Mouse (Mus musculus) neural tube, embryonic 12.5 days (tissue): ENCODE results near the gene Lypd4. TPM values are rescaled to one million over a fixed set of nuclear protein-coding genes. Genes with fewer than 3 reads are reported as not detected.
A peak's percentile ranks its signal among the peaks of the same experiment; 100 is the strongest.

Experiments used
- ATAC-seq: fragments of 200-750 bp; cut with Nextera tagmentation; 2 replicates; pipeline ENCODE4 v1.8.0; 2017; ENCODE audit warnings: low read depth, mild to moderate bottlenecking, moderate TSS enrichment, moderate library complexity; ENCODE audit not compliant: low FRiP score
- H3K27ac ChIP-seq: fragments of 300-500 bp; sonication (generic); 2 replicates; pipeline ENCODE4 v1.5.1; 2016
- H3K27me3 ChIP-seq: fragments of 300-500 bp; sonication (generic); replicated peaks from 2 replicates; pipeline ENCODE4 v1.6.1; 2016; ENCODE audit warnings: mild to moderate bottlenecking
- H3K36me3 ChIP-seq: fragments of 300-500 bp; sonication (generic); 2 replicates; pipeline ENCODE4 v1.6.1; 2016; ENCODE audit warnings: mild to moderate bottlenecking
- H3K4me1 ChIP-seq: fragments of 300-500 bp; sonication (generic); 2 replicates; pipeline ENCODE4 v1.6.1; 2016
- H3K4me2 ChIP-seq: fragments of 300-500 bp; sonication (generic); replicated peaks from 2 replicates; pipeline ENCODE4 v1.6.1; 2016; ENCODE audit warnings: mild to moderate bottlenecking
- H3K4me3 ChIP-seq: fragments of 300-500 bp; sonication (generic); 2 replicates; pipeline ENCODE4 v1.5.1; 2016
- H3K9ac ChIP-seq: fragments of 300-500 bp; sonication (generic); 2 replicates; pipeline ENCODE4 v1.6.1; 2016; ENCODE audit warnings: mild to moderate bottlenecking
- H3K9me3 ChIP-seq: fragments of 300-500 bp; sonication (generic); 2 replicates; pipeline ENCODE4 v1.6.1; 2016; ENCODE audit warnings: mild to moderate bottlenecking
- whole genome bisulfite sequencing: fragments of 180-500 bp; shearing (Covaris S2); methylation state at CpG from one replicate; pipeline ENCODE4 v1.1.7; 2016; 5-methylcytosine and 5-hydroxymethylcytosine counted together
- polyA plus RNA-seq: library from polyadenylated mRNA; unstranded; fragments of >200 nt; fragmentation: Nextera tagmentation; extraction: Ambion mirVana; gene quantifications from 2 replicates; pipeline ENCODE4 v1.2.1, GENCODE M21; 2016

Gene Lypd4
- not detected in 2 replicates for polyA plus RNA-seq

GRCm38 (mm10) chr7:24869532-24870165 lies at the start of gene Lypd4, which contains the start of gene Dmrtc2:
Lypd4 (minus strand) TSS chr7:24869941.
Dmrtc2 (plus strand) TSS chr7:24870057.
- 52% methylated on average over 41 of the region's 41 CpGs for WGBS
- no peaks in the 10 kb centered on the region for H3K4me1 ChIP-seq
- no peak within 1 kb of the TSS for H3K27ac ChIP-seq
- no peak within 1 kb of the TSS for H3K4me2 ChIP-seq
- H3K27me3 ChIP-seq: 0 out of 2 replicates have a peak, but pooled peaks cover 6% of the 10 kb centered on the region
- ATAC-seq: no peak
- H3K4me3 ChIP-seq: no peak within 1 kb of the TSS
- H3K9ac ChIP-seq: no peak within 1 kb of the TSS
- peaks cover 5% of the 10 kb centered on the region; the same call in 1 of the 2 replicates for H3K9me3 ChIP-seq
- no peaks in the 10 kb centered on the region for H3K36me3 ChIP-seq

DNA sequence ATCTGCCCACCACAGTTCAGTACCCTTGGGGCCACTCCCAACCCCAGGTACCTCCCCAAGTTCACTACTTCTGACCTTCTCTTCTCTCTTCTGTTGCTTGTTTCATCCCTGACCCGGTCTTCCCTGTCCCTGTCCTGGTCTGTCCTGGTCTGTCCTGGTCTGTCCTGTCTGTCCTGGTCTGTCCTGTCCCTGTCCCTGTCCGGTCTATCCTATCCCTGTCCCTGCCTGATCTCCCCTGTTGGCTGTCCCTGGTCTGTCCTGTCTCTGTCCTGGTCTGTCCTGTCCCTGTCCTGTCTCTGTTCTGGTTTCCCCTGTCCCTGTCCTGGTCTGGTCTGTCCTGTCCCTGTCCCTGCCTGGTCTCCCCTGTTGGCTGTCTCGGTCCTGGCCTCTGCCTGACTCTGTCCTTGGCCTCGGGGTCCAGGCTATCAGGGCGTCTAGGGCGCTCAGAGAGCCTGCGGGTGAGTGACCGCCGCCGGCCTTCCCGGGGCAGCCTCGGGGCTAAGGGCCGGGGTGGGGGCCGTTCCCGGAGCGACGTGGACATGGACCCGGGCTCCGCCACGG lies 49.1 kb upstream of the Lypd4 start:
- no peak overlapping the region for H3K27ac ChIP-seq
- H3K4me3 ChIP-seq: no peak overlapping the region
- no peak for ATAC-seq
- no peaks in the 10 kb centered on the region for H3K9me3 ChIP-seq
- peaks cover 72% of the 10 kb centered on the region for H3K36me3 ChIP-seq
- no peak overlapping the region for H3K9ac ChIP-seq
- H3K4me2 ChIP-seq: no peak overlapping the region
- no peaks in the 10 kb centered on the region for H3K27me3 ChIP-seq
- 94% methylated on average over 20 of the region's 20 CpGs for whole genome bisulfite sequencing
- no peaks in the 10 kb centered on the region for H3K4me1 ChIP-seq

DNA sequence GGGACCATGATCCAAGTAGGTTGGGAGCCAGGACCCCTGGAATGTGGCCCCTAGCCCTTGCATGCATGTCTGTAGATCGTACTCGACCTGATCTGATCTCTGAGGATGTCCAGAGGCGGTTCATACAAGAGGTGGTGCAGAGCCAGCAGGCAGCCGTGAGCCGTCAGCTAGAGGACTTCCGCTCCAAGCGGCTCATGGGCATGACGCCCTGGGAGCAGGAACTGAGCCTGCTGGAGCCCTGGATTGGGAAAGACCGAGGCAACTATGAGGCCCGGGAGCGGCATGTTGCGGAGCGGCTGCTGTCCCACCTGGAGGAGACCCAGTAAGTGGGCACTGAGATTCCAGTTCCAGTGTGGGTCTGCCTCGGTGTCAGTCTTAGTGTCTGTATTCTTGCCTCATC lies 42.7 kb upstream of the Lypd4 start:
- Histone ChIP-seq H3K9me3 (no peaks in the 10 kb centered on the region), H3K27me3 (no peaks in the 10 kb centered on the region), H3K36me3 (peaks cover 48% of the 10 kb centered on the region), H3K4me1 (peaks cover 3% of the 10 kb centered on the region; the same call in 1 of the 2 replicates), H3K27ac (no peak overlapping the region), H3K9ac (no peak overlapping the region), H3K4me2 (no peak overlapping the region), H3K4me3 (no peak overlapping the region)
- ATAC-seq: no peak
- 96% methylated on average over 14 of the region's 14 CpGs for WGBS

GRCm38 (mm10) chr7:24907211-24907748 lies 37.5 kb upstream of the Lypd4 start:
- no peaks in the 10 kb centered on the region for H3K27me3 ChIP-seq
- H3K4me3 ChIP-seq: no peak overlapping the region
- WGBS: 31% methylated on average over 13 of the region's 13 CpGs
- no peaks in the 10 kb centered on the region for H3K9me3 ChIP-seq
- peak overlapping the region; percentile 42; the same call in 1 of the 2 replicates for H3K9ac ChIP-seq
- H3K36me3 ChIP-seq: peaks cover 25% of the 10 kb centered on the region
- H3K4me2 ChIP-seq: peak overlapping the region; percentile 19; the same call in 1 of the 2 replicates
- ATAC-seq: no peak
- no peak overlapping the region for H3K27ac ChIP-seq
- H3K4me1 ChIP-seq: peaks cover 33% of the 10 kb centered on the region

GRCm38 (mm10) chr7:24906551-24906950 lies 36.8 kb upstream of the Lypd4 start:
- no peaks in the 10 kb centered on the region for H3K27me3 ChIP-seq
- no peak for ATAC-seq
- H3K4me3 ChIP-seq: no peak overlapping the region
- H3K27ac ChIP-seq: no peak overlapping the region
- WGBS: 34% methylated on average over 6 of the region's 6 CpGs
- no peaks in the 10 kb centered on the region for H3K9me3 ChIP-seq
- no peak overlapping the region for H3K4me2 ChIP-seq
- H3K4me1 ChIP-seq: peaks cover 33% of the 10 kb centered on the region
- H3K36me3 ChIP-seq: peaks cover 20% of the 10 kb centered on the region
- peak overlapping the region; percentile 42; the same call in 1 of the 2 replicates for H3K9ac ChIP-seq

GRCm38 (mm10) chr7:24904936-24905335 lies 35.2 kb upstream of the Lypd4 start:
- H3K9ac ChIP-seq: peak overlapping the region; percentile 75
- H3K4me2 ChIP-seq: peak overlapping the region; percentile 65
- peaks cover 17% of the 10 kb centered on the region for H3K36me3 ChIP-seq
- WGBS: 20% methylated on average over 3 of the region's 3 CpGs
- H3K4me3 ChIP-seq: peak overlapping the region; percentile 60
- peak; percentile 34; the same call in 1 of the 2 replicates for ATAC-seq
- H3K27me3 ChIP-seq: no peaks in the 10 kb centered on the region
- H3K9me3 ChIP-seq: no peaks in the 10 kb centered on the region
- peaks cover 33% of the 10 kb centered on the region for H3K4me1 ChIP-seq
- no peak overlapping the region for H3K27ac ChIP-seq

DNA sequence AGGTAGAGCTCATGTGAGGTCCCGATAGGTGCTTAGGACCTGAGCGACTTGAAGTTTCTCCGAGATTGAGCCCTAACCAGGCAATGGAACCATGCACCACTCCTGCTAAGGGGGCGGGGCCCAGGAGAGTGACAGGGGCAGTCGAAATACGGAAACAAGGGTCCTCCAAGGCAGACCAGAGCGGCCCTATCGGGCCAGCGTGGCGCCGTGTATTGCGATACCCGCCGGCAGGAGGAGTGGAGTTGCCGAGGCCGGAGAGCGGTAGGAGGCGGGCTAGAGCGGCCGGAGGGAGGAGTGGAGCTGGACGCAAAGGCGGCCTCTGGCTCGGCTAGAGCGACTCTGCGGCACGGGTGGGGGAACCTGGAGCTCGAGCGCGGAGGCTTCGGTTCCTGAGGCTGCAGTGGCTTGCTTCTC lies 34.3 kb upstream of the Lypd4 start:
- Histone ChIP-seq H3K4me2 (peak overlapping the region; percentile 65), H3K27ac (0 out of 2 replicates have a peak overlapping the region, but pooled peaks have one; percentile 20), H3K9me3 (no peaks in the 10 kb centered on the region), H3K36me3 (peaks cover 15% of the 10 kb centered on the region), H3K4me1 (peaks cover 33% of the 10 kb centered on the region), H3K27me3 (no peaks in the 10 kb centered on the region), H3K9ac (peak overlapping the region; percentile 75), H3K4me3 (peak overlapping the region; percentile 60)
- peak; percentile 96 for ATAC-seq
- under 1% methylated on average over 30 of the region's 30 CpGs for WGBS

DNA sequence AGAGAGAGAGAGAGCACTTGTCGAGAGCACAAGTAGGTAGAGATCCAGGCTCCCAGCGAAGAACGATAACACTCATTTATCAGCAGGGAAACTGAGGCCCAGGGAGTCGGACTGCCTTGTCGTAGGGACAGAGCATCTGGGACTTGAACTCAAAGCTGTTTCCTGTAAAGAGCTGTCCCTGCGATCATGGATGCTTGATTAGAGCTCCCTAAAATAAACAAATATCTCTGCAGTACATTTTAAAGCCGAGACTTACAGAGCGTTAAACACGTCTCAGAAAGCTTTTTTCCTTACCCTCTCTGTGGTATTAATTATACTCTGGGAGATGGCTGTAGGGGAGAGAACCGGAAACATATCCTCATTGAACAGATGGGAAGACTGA lies 33.7 kb upstream of the Lypd4 start:
- ATAC-seq: no peak
- H3K27me3 ChIP-seq: no peaks in the 10 kb centered on the region
- no peak overlapping the region for H3K27ac ChIP-seq
- peak overlapping the region; percentile 65 for H3K4me2 ChIP-seq
- H3K9me3 ChIP-seq: no peaks in the 10 kb centered on the region
- peaks cover 8% of the 10 kb centered on the region for H3K36me3 ChIP-seq
- peaks cover 33% of the 10 kb centered on the region for H3K4me1 ChIP-seq
- WGBS: 45% methylated on average over 10 of the region's 10 CpGs
- peak overlapping the region; percentile 74; the same call in 1 of the 2 replicates for H3K9ac ChIP-seq
- peak overlapping the region; percentile 63 for H3K4me3 ChIP-seq

DNA sequence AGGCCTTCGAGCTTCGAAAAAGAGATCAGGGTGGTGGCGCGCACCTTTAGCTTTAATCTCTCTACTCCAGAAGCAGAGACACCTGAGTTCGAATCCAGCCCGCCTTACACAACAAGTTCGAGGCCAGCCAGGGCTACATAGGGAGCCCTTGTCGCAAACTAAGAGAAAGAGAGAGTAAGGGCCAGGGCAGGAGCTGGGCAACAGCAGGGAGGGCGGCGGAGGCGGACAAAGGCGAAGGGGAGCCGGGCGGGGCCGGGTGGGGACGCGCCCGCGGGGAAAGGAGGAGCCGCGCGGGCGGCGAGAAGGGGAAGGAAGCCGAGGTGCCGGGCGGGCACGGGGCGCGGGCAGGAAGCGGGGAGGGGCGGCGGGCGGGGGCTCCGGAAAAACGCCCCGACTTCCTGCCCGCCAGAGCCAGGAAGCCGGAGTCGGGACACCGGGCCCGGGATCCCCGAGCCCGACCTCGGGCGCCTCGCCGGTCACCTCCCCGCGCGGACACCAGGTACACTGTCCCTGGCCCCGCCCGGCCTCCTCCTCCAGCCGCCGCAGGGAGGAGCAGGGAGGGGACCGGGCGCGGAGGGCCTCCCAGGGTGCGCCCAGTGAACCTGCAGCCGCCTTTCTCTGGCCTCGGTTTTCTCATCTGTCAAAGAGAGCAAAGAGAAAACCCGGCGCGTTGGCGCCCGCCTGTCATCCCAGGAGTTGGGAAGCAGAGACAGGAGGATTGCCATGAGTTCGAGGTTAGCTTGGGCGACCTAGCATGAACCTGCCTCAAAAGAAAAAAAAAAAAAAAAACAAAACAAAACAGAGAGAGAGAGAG lies 33.1 kb upstream of the Lypd4 start, which contains the start of gene Arhgef1:
Gene Arhgef1, plus strand, starts transcription at position 283 of the 814 bp plus-strand sequence.
- Histone ChIP-seq H3K4me3 (peak within 1 kb of the TSS; percentile 63), H3K4me1 (peaks cover 33% of the 10 kb centered on the region), H3K9ac (peak within 1 kb of the TSS; percentile 74), H3K27ac (peak within 1 kb of the TSS; percentile 57; the same call in 1 of the 2 replicates), H3K9me3 (no peaks in the 10 kb centered on the region), H3K27me3 (no peaks in the 10 kb centered on the region), H3K36me3 (peaks cover 2% of the 10 kb centered on the region; the same call in 1 of the 2 replicates), H3K4me2 (peak within 1 kb of the TSS; percentile 65)
- 6% methylated on average over 61 of the region's 68 CpGs for WGBS
- no peak for ATAC-seq

GRCm38 (mm10) chr7:24902264-24902629 lies 32.5 kb upstream of the Lypd4 start:
- no peaks in the 10 kb centered on the region for H3K9me3 ChIP-seq
- H3K36me3 ChIP-seq: no peaks in the 10 kb centered on the region
- 58% methylated on average over 2 of the region's 2 CpGs for WGBS
- peak overlapping the region; percentile 65 for H3K4me2 ChIP-seq
- H3K27ac ChIP-seq: no peak overlapping the region
- no peak for ATAC-seq
- no peaks in the 10 kb centered on the region for H3K27me3 ChIP-seq
- peaks cover 28% of the 10 kb centered on the region for H3K4me1 ChIP-seq
- H3K9ac ChIP-seq: peak overlapping the region; percentile 74; the same call in 1 of the 2 replicates
- peak overlapping the region; percentile 63 for H3K4me3 ChIP-seq

DNA sequence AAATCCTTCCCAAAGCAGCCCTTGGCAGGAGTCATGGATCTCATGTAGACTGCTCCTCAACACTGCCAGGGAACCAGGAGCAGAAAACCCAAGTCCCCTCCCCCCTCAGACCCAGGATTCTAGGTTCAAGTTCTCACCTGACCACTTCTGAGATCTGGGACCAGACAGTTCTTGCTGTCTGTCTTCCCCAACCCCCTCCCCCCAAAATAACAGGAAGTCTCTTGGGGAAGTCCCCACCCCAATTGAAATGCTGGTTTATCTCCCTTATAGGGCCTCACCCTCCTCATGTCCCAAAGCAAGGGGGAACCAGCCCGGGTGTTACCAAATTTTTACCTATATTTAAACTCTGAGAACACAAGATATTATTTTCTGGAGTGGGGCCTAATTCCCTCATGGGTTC lies 32.1 kb upstream of the Lypd4 start:
- Histone ChIP-seq H3K9me3 (no peaks in the 10 kb centered on the region), H3K36me3 (no peaks in the 10 kb centered on the region), H3K4me3 (no peak overlapping the region), H3K4me1 (peaks cover 25% of the 10 kb centered on the region), H3K27me3 (no peaks in the 10 kb centered on the region), H3K27ac (no peak overlapping the region), H3K4me2 (peak overlapping the region; percentile 65; the same call in 1 of the 2 replicates), H3K9ac (no peak overlapping the region)
- no peak for ATAC-seq
- 80% methylated on average over 1 of the region's 1 CpGs for WGBS

DNA sequence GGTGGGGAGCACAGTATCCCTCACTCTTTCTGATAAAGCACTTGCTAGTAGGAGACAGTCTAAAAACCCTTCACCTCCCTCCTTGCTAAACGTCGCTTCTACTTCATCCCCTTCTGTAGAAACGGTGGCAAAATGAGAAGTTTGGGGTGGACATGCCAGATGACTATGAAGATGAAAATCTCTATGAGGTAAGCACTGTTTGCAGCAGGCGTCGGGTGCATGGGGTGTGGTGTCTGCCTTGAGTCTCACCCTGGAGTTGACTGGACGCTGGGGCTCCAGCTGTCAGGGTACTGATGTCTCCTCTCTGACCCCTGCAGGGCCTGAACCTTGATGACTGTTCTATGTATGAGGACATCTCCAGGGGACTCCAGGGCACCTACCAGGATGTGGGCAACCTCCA lies 31.4 kb upstream of the Lypd4 start:
- 75% methylated on average over 6 of the region's 6 CpGs for WGBS
- ATAC-seq: no peak

More for the DNA sequence above, 31.4 kb upstream of the Lypd4 start:
- Histone ChIP-seq H3K9ac (no peak overlapping the region), H3K36me3 (no peaks in the 10 kb centered on the region), H3K4me1 (peaks cover 18% of the 10 kb centered on the region), H3K4me2 (no peak overlapping the region), H3K27ac (no peak overlapping the region), H3K27me3 (no peaks in the 10 kb centered on the region), H3K9me3 (no peaks in the 10 kb centered on the region), H3K4me3 (no peak overlapping the region)
